Mouse (Mus musculus) embryonic facial prominence, embryonic 14.5 days (tissue): Measurements from ENCODE around the gene Tlk2. TPM values are rescaled to one million over a fixed set of nuclear protein-coding genes. Genes with fewer than 3 reads are reported as not detected.

Experiments
- ATAC-seq: fragments of 200-750 bp; cut with Nextera tagmentation; 2 replicates; pipeline ENCODE4 v1.8.0; 2017; ENCODE audit warnings: low read depth, moderate number of reproducible peaks, moderate TSS enrichment
- DNase-seq: peaks from one replicate; pipeline ENCODE4 v3.0.0-alpha.2; 2015; ENCODE audit warnings: low spot score
- H3K27ac ChIP-seq: fragments of 300-500 bp; sonication (generic); replicated peaks from 2 replicates; pipeline ENCODE4 v1.5.1; 2014; ENCODE audit warnings: low read depth, mild to moderate bottlenecking, low read length, moderate library complexity
- H3K27me3 ChIP-seq: fragments of 300-500 bp; sonication (generic); replicated peaks from 2 replicates; pipeline ENCODE4 v1.6.1; 2014; ENCODE audit warnings: low read length; ENCODE audit not compliant: control insufficient read depth, insufficient read depth
- H3K36me3 ChIP-seq: fragments of 300-500 bp; sonication (generic); 2 replicates; pipeline ENCODE4 v1.6.1; 2014; ENCODE audit warnings: low read length, mixed read lengths; ENCODE audit not compliant: control insufficient read depth, insufficient read depth
- H3K4me1 ChIP-seq: fragments of 300-500 bp; sonication (generic); 2 replicates; pipeline ENCODE4 v1.6.1; 2014; ENCODE audit warnings: antibody characterized with exemption, low read length; ENCODE audit not compliant: control insufficient read depth, insufficient read depth
- H3K4me2 ChIP-seq: fragments of 300-500 bp; sonication (generic); 2 replicates; pipeline ENCODE4 v1.6.1; 2014; ENCODE audit warnings: low read depth, mild to moderate bottlenecking, low read length, moderate library complexity, mixed read lengths
- H3K4me3 ChIP-seq: fragments of 300-500 bp; sonication (generic); 2 replicates; pipeline ENCODE4 v1.5.1; 2014; ENCODE audit warnings: low read depth, mild to moderate bottlenecking, low read length
- H3K9ac ChIP-seq: fragments of 300-500 bp; sonication (generic); 2 replicates; pipeline ENCODE4 v1.6.1; 2014; ENCODE audit warnings: low read depth, mild to moderate bottlenecking, low read length, moderate library complexity, mixed read lengths
- H3K9me3 ChIP-seq: fragments of 300-500 bp; sonication (generic); 2 replicates; pipeline ENCODE4 v1.6.1; 2016; ENCODE audit warnings: low read length; ENCODE audit not compliant: control insufficient read depth
- WGBS: fragments of 180-500 bp; shearing (Covaris S2); extraction: QIAGEN DNeasy Blood & Tissue Kit; methylation state at CpG from one replicate; pipeline ENCODE4 v1.1.7; 2014; 5-methylcytosine and 5-hydroxymethylcytosine counted together
- polyA plus RNA-seq: library from polyadenylated mRNA; unstranded; fragments of >200 nt; fragmentation: Nextera tagmentation; extraction: Ambion mirVana; gene quantifications from 2 replicates; pipeline ENCODE4 v1.2.1, GENCODE M21; 2014

Tlk2 gene
- polyA plus RNA-seq, 1 experiment from 2014 or later = 26.3 TPM

DNA sequence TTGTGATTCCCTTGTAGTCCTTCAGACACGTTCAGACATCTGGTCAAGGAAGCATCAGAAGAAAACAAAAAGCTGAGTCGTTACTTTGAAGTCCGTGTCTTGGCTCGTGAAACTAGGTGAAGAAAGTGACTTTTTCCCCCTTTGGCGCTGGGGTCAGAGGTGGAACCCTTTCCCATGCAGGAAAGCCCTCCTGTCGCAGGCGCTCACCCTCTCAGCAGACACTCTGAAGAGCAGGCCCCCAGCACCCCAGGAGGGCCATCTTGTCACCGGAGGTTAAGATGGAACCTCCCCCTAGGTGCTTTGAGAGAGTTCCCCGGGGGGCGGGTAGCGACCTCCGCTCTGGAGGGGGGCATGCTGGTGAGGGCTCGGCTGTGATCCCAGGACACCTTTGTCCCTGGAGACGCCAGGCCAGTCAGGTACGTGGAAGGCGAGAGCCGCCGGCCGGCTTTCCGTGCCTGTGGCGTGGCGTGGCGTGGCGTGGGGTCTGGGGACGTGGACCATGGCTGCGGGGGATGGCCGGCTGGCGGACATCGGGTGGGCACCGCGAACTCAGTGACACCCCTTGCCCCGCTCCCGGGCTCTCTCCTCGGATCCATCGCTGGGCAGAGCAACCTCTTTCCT is 2.0 kb downstream of the Tlk2 start:
- H3K27me3 ChIP-seq = no peaks in the 10 kb centered on the region
- peak; percentile 31 for DNase-seq

GRCm38 (mm10) chr11:105181126-105181637 is 2.6 kb downstream of the Tlk2 start:
- peaks cover 26% of the 10 kb centered on the region for H3K36me3 ChIP-seq
- H3K27me3 ChIP-seq = no peaks in the 10 kb centered on the region
- H3K4me3 ChIP-seq = peak overlapping the region; percentile 94
- ATAC-seq (peak; percentile 98), DNase-seq (peak; percentile 97)
- H3K27ac ChIP-seq = peak overlapping the region; percentile 94
- peaks cover 12% of the 10 kb centered on the region; the same call in 1 of the 2 replicates for H3K4me1 ChIP-seq
- H3K4me2 ChIP-seq = peak overlapping the region; percentile 90
- peak overlapping the region; percentile 99 for H3K9ac ChIP-seq
- WGBS = 0% methylated on average over 10 of the region's 60 CpGs
- no peaks in the 10 kb centered on the region for H3K9me3 ChIP-seq

More for the DNA sequence above, 2.0 kb downstream of the Tlk2 start:
- Histone ChIP-seq H3K36me3 (peaks cover 21% of the 10 kb centered on the region), H3K4me1 (peaks cover 12% of the 10 kb centered on the region; the same call in 1 of the 2 replicates), H3K9me3 (no peaks in the 10 kb centered on the region), H3K4me3 (peak overlapping the region; percentile 94), H3K9ac (peak overlapping the region; percentile 99), H3K27ac (peak overlapping the region; percentile 94), H3K4me2 (peak overlapping the region; percentile 90)
- ATAC-seq = peak; percentile 5; the same call in 1 of the 2 replicates
- 2% methylated on average over 14 of the region's 35 CpGs for WGBS

DNA sequence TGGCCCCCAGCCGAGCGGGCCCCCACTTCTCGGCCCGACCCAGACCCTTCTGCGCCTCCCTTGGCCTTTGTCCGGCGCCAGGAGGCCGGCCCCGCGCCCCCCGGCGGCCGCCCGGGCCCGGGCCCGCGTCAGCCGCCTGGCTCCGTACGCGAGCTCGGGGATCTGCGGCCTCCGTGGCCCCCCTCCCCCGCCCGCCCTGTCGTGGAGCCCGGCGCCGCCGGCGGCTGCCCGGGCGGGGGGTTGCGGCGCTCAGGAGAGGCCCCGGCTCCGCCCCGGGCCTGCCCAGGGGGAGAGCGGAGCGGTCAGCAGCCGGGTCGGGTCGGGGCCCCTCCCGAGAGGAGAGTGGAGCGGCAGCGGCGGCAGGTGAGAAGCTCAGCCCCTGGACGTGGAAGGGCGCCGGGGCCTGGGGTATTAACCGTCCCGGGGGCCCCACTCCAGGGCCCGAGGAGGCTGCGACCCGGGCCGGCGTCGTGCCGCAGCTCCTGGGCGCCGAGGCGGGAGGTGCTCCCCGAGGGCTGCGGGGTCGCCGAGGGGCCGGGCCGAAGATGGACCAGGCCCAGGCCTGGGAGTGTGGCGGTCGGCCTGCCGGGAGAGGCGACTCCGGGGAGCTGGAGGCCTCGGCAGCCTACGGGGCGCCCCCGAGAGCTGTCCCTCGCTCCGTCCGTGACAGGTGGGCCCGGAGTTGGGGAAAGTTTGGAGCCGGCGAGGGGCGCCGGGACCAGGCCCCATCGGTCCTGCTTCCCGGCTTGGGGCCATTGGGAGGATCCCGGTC is 3.3 kb downstream of the Tlk2 start:
- WGBS = 13% methylated on average over 29 of the region's 89 CpGs
- ATAC-seq = peak; percentile 64

GRCm38 (mm10) chr11:105182461-105182855 is 3.9 kb downstream of the Tlk2 start:
- H3K4me1 ChIP-seq = peaks cover 12% of the 10 kb centered on the region; the same call in 1 of the 2 replicates
- H3K4me3 ChIP-seq = peak overlapping the region; percentile 94
- H3K27ac ChIP-seq = peak overlapping the region; percentile 94
- peak overlapping the region; percentile 68 for H3K4me2 ChIP-seq
- H3K27me3 ChIP-seq = no peaks in the 10 kb centered on the region
- DNase-seq (no peak), ATAC-seq (no peak)
- no peaks in the 10 kb centered on the region for H3K9me3 ChIP-seq
- WGBS = 3% methylated on average over 4 of the region's 4 CpGs
- peaks cover 30% of the 10 kb centered on the region for H3K36me3 ChIP-seq
- peak overlapping the region; percentile 99 for H3K9ac ChIP-seq

More for the DNA sequence above, 3.3 kb downstream of the Tlk2 start:
- H3K27me3 ChIP-seq = no peaks in the 10 kb centered on the region
- peak; percentile 20 for DNase-seq
- no peaks in the 10 kb centered on the region for H3K9me3 ChIP-seq
- H3K4me2 ChIP-seq = peak overlapping the region; percentile 68
- peak overlapping the region; percentile 99 for H3K9ac ChIP-seq
- H3K4me1 ChIP-seq = peaks cover 12% of the 10 kb centered on the region; the same call in 1 of the 2 replicates
- H3K36me3 ChIP-seq = peaks cover 28% of the 10 kb centered on the region
- H3K4me3 ChIP-seq = peak overlapping the region; percentile 94
- peak overlapping the region; percentile 94 for H3K27ac ChIP-seq

DNA sequence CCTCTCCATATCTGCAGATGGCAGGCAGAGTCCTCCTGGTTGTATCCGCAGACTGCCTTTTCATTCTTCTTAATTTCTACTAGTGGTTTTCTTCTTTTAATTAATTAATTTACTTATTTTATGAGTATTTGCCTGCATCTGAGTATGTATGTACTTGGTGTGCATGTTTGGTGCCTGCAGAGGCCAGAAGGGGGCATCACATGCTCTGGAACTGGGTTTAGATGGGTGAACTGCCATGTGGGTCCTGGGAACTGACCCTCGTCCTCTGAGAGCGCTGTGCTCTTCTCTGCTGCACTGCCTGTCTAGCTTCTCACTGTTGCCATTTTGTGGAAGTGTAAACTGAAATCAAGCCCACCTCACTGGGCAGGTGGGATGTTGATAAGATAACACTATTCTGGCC is 6.1 kb downstream of the Tlk2 start:
- Histone ChIP-seq H3K27me3 (no peaks in the 10 kb centered on the region), H3K9ac (no peak overlapping the region), H3K4me2 (no peak overlapping the region), H3K36me3 (peaks cover 31% of the 10 kb centered on the region), H3K4me3 (no peak overlapping the region), H3K27ac (no peak overlapping the region), H3K4me1 (peaks cover 9% of the 10 kb centered on the region; the same call in 1 of the 2 replicates), H3K9me3 (no peaks in the 10 kb centered on the region)
- ATAC-seq (no peak), DNase-seq (no peak)
- WGBS = 90% methylated on average over 3 of the region's 3 CpGs

DNA sequence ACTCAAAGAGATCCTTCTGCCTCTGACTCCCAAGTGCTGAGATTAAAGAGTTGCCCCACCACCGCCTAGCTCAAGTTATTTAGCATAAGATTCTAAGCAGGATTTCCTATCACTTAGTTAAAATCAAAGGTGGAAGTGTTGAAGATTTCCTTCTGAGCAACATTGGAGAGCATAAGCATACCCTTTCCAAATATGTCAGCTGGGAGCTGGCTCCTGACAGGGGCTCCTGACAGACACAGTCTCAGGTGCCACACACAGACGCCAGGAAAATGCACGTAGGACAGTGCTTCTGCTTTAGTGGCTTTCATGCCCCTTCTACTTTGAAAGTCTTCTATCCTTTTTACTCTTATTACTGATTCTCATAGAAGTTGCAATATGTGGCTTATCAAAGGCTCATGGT is 13.6 kb downstream of the Tlk2 start:
- Histone ChIP-seq H3K4me2 (no peak overlapping the region), H3K4me1 (no peaks in the 10 kb centered on the region), H3K27ac (no peak overlapping the region), H3K27me3 (no peaks in the 10 kb centered on the region), H3K9ac (no peak overlapping the region), H3K9me3 (no peaks in the 10 kb centered on the region), H3K36me3 (peaks cover 24% of the 10 kb centered on the region), H3K4me3 (no peak overlapping the region)
- ATAC-seq = no peak
- no peak for DNase-seq
- 91% methylated on average over 3 of the region's 3 CpGs for WGBS

DNA sequence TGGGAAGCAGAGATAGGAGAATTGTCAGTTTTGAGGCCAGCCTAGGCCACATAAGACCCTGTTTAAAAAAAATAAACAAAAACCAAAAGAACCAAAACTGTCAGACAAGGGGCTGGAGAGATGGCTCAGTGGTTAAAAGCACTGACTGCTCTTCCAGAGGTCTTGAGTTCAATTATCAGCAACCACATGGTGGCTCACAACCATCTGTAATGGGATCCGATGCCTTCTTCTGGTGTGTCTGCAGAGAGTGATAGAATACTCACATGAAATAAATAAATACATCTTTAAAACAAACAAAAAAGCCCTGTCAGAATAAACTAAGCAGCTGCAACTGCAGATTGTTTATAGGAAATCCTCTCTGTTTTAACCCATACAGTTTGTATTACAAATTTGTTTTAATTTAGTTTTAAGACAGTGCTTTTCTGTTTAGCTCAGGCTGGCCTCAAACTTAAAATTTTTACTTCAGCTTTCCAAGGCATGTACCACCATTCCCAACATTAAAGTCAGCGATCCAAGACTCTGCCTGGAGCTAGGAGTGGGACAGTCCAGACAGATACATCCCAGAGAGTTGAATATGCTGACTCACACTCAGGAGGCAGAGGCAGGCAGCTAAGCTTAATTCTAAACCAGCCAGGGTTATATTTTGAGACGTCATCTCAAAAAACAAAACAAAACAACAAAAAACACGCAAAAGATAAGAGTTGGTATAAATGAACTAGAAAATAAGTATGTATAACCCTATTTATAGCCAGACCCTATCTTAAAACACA is 18.5 kb downstream of the Tlk2 start:
- no peak for ATAC-seq
- Histone ChIP-seq H3K9me3 (no peaks in the 10 kb centered on the region), H3K36me3 (peaks cover 13% of the 10 kb centered on the region), H3K4me3 (no peak overlapping the region), H3K27ac (no peak overlapping the region), H3K9ac (no peak overlapping the region), H3K27me3 (no peaks in the 10 kb centered on the region), H3K4me1 (no peaks in the 10 kb centered on the region), H3K4me2 (no peak overlapping the region)
- WGBS = 86% methylated on average over 4 of the region's 4 CpGs
- DNase-seq = no peak

- Histone ChIP-seq H3K27ac (no peak overlapping the region), H3K9ac (no peak overlapping the region), H3K36me3 (no peaks in the 10 kb centered on the region), H3K4me2 (no peak overlapping the region), H3K4me1 (no peaks in the 10 kb centered on the region), H3K4me3 (no peak overlapping the region), H3K27me3 (no peaks in the 10 kb centered on the region), H3K9me3 (no peaks in the 10 kb centered on the region)
- 58% methylated on average over 3 of the region's 3 CpGs for WGBS
- DNase-seq = no peak
- no peak for ATAC-seq
These were observed 23.8 kb downstream of the Tlk2 start for GRCm38 (mm10) chr11:105202403-105202802.
